ENCODE assay signal across 8 mouse cellular contexts in genomic region chr9:90162926-90163748, GRCm38 (mm10). TPM values are rescaled to one million over a fixed set of nuclear protein-coding genes. Genes with fewer than 3 reads are reported as not detected.
A peak's percentile ranks its signal among the peaks of the same experiment; 100 is the strongest.
DNase-seq lines count a peak whose midpoint lies in the region; ATAC-seq and TF ChIP-seq lines count a peak whose summit lies in the region.

Gene Adamts7 (plus strand): TSS chr9:90163069.

- peak; percentile 31 for ATAC-seq in liver, postnatal 0 days
- ATAC-seq in neural tube, embryonic 13.5 days (ENCODE audit: low read depth) = peak; percentile 81

- H3K9ac ChIP-seq in liver, postnatal 0 days (replicated peaks) = peak within 1 kb of the TSS; percentile 62
- H3K9ac ChIP-seq in neural tube, embryonic 13.5 days = peak within 1 kb of the TSS; percentile 84

- H3K4me1 ChIP-seq in heart, embryonic 10.5 days = 0 out of 2 replicates have a peak, but pooled peaks cover 12% of the 10 kb centered on the region
- H3K4me1 ChIP-seq in liver, postnatal 0 days (ENCODE audit: insufficient read depth) = peaks cover 18% of the 10 kb centered on the region; the same call in 1 of the 2 replicates
- peaks cover 38% of the 10 kb centered on the region for H3K4me1 ChIP-seq in neural tube, embryonic 13.5 days (replicated peaks)

- no peak for TF ChIP-seq EP300 in liver, postnatal 0 days (IDR thresholded peaks at IDR 0.05; ENCODE audit: low read depth)

- TF ChIP-seq CTCF in liver, postnatal 0 days (IDR thresholded peaks at IDR 0.05; ENCODE audit: low read depth) = no peak

- peaks cover 18% of the 10 kb centered on the region for H3K27me3 ChIP-seq in heart, embryonic 10.5 days (ENCODE audit: insufficient read depth, poor library complexity, severe bottlenecking)
- peaks cover 33% of the 10 kb centered on the region for H3K27me3 ChIP-seq in liver, postnatal 0 days (ENCODE audit: insufficient read depth, low read length)
- H3K27me3 ChIP-seq in neural tube, embryonic 13.5 days = no peaks in the 10 kb centered on the region

- H3K9me3 ChIP-seq in heart, embryonic 10.5 days = no peaks in the 10 kb centered on the region
- H3K9me3 ChIP-seq in liver, postnatal 0 days (ENCODE audit: low read length) = no peaks in the 10 kb centered on the region
- H3K9me3 ChIP-seq in neural tube, embryonic 13.5 days = peaks cover 2% of the 10 kb centered on the region; the same call in 1 of the 2 replicates

- peak within 1 kb of the TSS; percentile 83 for H3K27ac ChIP-seq in heart, embryonic 10.5 days
- H3K27ac ChIP-seq in liver, postnatal 0 days (ENCODE audit: low read depth) = no peak within 1 kb of the TSS
- peak within 1 kb of the TSS; percentile 75 for H3K27ac ChIP-seq in neural tube, embryonic 13.5 days (replicated peaks)

- peak within 1 kb of the TSS; percentile 77 for H3K4me3 ChIP-seq in heart, embryonic 10.5 days
- H3K4me3 ChIP-seq in liver, postnatal 0 days (ENCODE audit: low read depth, low read length) = peak within 1 kb of the TSS; percentile 63
- H3K4me3 ChIP-seq in neural tube, embryonic 13.5 days = peak within 1 kb of the TSS; percentile 84

- peak within 1 kb of the TSS; percentile 91 for H3K4me2 ChIP-seq in liver, postnatal 0 days (ENCODE audit: low read depth, low read length)
- H3K4me2 ChIP-seq in neural tube, embryonic 13.5 days = peak within 1 kb of the TSS; percentile 92

- under 1% methylated on average over 57 of the region's 60 CpGs for WGBS in heart, embryonic 10.5 days
- 2% methylated on average over 59 of the region's 60 CpGs for WGBS in liver, postnatal 0 days (ENCODE audit: insufficient replicate concordance)
- under 1% methylated on average over 52 of the region's 60 CpGs for WGBS in neural tube, embryonic 13.5 days

- peak; percentile 9 to 22 for DNase-seq in spleen, adult 18-20 months
- DNase-seq in spleen, adult 12 weeks (ENCODE audit: low spot score) = no peak
- peak; percentile 71 for DNase-seq in embryo, embryonic 10.5 days (ENCODE audit: low spot score)
- peak; percentile 85 for DNase-seq in heart, embryonic 10.5 days (ENCODE audit: low spot score)
- DNase-seq in kidney, adult 9 months = peak; percentile 14
- peak; percentile 40 for DNase-seq in liver, postnatal 0 days
- peak; percentile 24 to 53 for DNase-seq in thymus, postnatal 36 days

- H3K36me3 ChIP-seq in heart, embryonic 10.5 days = no peaks in the 10 kb centered on the region
- H3K36me3 ChIP-seq in liver, postnatal 0 days (replicated peaks; ENCODE audit: insufficient read depth, low read length) = no peaks in the 10 kb centered on the region
- H3K36me3 ChIP-seq in neural tube, embryonic 13.5 days = no peaks in the 10 kb centered on the region

RNA-seq across cellular contexts. Expression of gene Adamts7, which starts in this region (rescaled TPM):
- polyA plus RNA-seq in heart, embryonic 10.5 days (2016; fragmentation: Nextera tagmentation; extraction: Ambion mirVana) = 5.6 and 7.0 TPM in 2 replicates
- 1.6 and 2.0 TPM in 2 replicates for polyA plus RNA-seq in liver, postnatal 0 days (2015; fragmentation: Nextera tagmentation; extraction: Ambion mirVana)
- polyA plus RNA-seq in neural tube, embryonic 13.5 days (2015; fragmentation: Nextera tagmentation; extraction: Ambion mirVana) = 11.2 and 13.2 TPM in 2 replicates
